Mouse (Mus musculus): Measurements from ENCODE around the gene Ryr3. TPM values are rescaled to one million over a fixed set of nuclear protein-coding genes. Genes with fewer than 3 reads are reported as not detected.

The Ryr3 gene
- total RNA-seq, 2 experiments from 2014 or later, result 0.30 to 3.4 TPM

GRCm38 (mm10) chr2:112774762-112775161 lies 442.1 kb downstream of the Ryr3 start:
- DNase-seq, result peak; percentile 75

- DNase-seq, result peak; percentile 29
Observed at GRCm38 (mm10) chr2:112767665-112768064, 449.2 kb downstream of the Ryr3 start.

GRCm38 (mm10) chr2:112765046-112765445 lies 451.9 kb downstream of the Ryr3 start:
- peak; percentile 41 for DNase-seq

- DNase-seq, result peak; percentile 24
Observed at GRCm38 (mm10) chr2:112764274-112764673, 452.6 kb downstream of the Ryr3 start.

- peak; percentile 28 for DNase-seq
Observed at GRCm38 (mm10) chr2:112762006-112762405, 454.9 kb downstream of the Ryr3 start.

- peak; percentile 25 for DNase-seq
Observed at GRCm38 (mm10) chr2:112761196-112761913, 455.5 kb downstream of the Ryr3 start.

GRCm38 (mm10) chr2:112760692-112761091 lies 456.2 kb downstream of the Ryr3 start:
- DNase-seq, result no peak

GRCm38 (mm10) chr2:112759678-112760077 lies 457.2 kb downstream of the Ryr3 start:
- peak; percentile 11 for DNase-seq

- no peak for DNase-seq
Observed at GRCm38 (mm10) chr2:112758732-112759131, 458.2 kb downstream of the Ryr3 start.

GRCm38 (mm10) chr2:112753316-112753715 lies 463.6 kb downstream of the Ryr3 start:
- no peak for DNase-seq

GRCm38 (mm10) chr2:112751416-112751815 lies 465.5 kb downstream of the Ryr3 start:
- DNase-seq, result no peak

GRCm38 (mm10) chr2:112748532-112748931 lies 468.4 kb downstream of the Ryr3 start:
- DNase-seq, result no peak

GRCm38 (mm10) chr2:112732942-112733341 lies 484.0 kb downstream of the Ryr3 start:
- no peak for DNase-seq

GRCm38 (mm10) chr2:112727842-112728241 lies 489.1 kb downstream of the Ryr3 start:
- no peak for DNase-seq

GRCm38 (mm10) chr2:112721217-112721616 lies 495.7 kb downstream of the Ryr3 start:
- DNase-seq, result no peak

- no peak for DNase-seq
Observed at GRCm38 (mm10) chr2:112720715-112721114, 496.2 kb downstream of the Ryr3 start.

- DNase-seq, result no peak
Observed at GRCm38 (mm10) chr2:112714648-112715047, 502.2 kb downstream of the Ryr3 start.

- no peak for DNase-seq
Observed at GRCm38 (mm10) chr2:112681817-112682216, 535.1 kb downstream of the Ryr3 start.

- no peak for DNase-seq
Observed at GRCm38 (mm10) chr2:112677246-112677645, 539.6 kb downstream of the Ryr3 start.

GRCm38 (mm10) chr2:112676721-112677120 lies 540.2 kb downstream of the Ryr3 start:
- DNase-seq, result no peak

- DNase-seq, result no peak
Observed at GRCm38 (mm10) chr2:112676175-112676574, 540.7 kb downstream of the Ryr3 start.

- no peak for DNase-seq
Observed at GRCm38 (mm10) chr2:112669461-112669860, 547.4 kb downstream of the Ryr3 start.

GRCm38 (mm10) chr2:112656131-112656530 lies 560.8 kb downstream of the Ryr3 start:
- DNase-seq, result no peak

- DNase-seq, result no peak
Observed at GRCm38 (mm10) chr2:112653836-112654235, 563.1 kb downstream of the Ryr3 start.

All from adrenal gland, postnatal 10 days (tissue).